Mouse (Mus musculus): Measurements from ENCODE around the gene Apeh. TPM values are rescaled to one million over a fixed set of nuclear protein-coding genes. Genes with fewer than 3 reads are reported as not detected.

Gene Apeh
- polyA plus RNA-seq, 1 experiment from 2014 or later = 195 TPM

- no peak for ATAC-seq (ENCODE audit: low read depth)
- Histone ChIP-seq H3K4me3 (replicated peaks) (peak overlapping the region; percentile 77), H3K4me1 (replicated peaks) (peaks cover 74% of the 10 kb centered on the region), H3K9me3 (replicated peaks) (no peaks in the 10 kb centered on the region), H3K27ac (peak overlapping the region; percentile 83), H3K27me3 (no peaks in the 10 kb centered on the region), H3K9ac (peak overlapping the region; percentile 86), H3K4me2 (peak overlapping the region; percentile 83), H3K36me3 (peaks cover 72% of the 10 kb centered on the region)
- no peak for DNase-seq
- WGBS (ENCODE audit: insufficient replicate concordance) = 35% methylated on average over 15 of the region's 15 CpGs
Measured at GRCm38 (mm10) chr9:108049561-108050251, 44.7 kb downstream of the Apeh start.

- peak; percentile 96 for DNase-seq
- WGBS (ENCODE audit: insufficient replicate concordance) = under 1% methylated on average over 37 of the region's 39 CpGs
- H3K4me2 ChIP-seq = peak within 1 kb of the TSS; percentile 83
- H3K4me1 ChIP-seq (replicated peaks) = peaks cover 67% of the 10 kb centered on the region
- H3K4me3 ChIP-seq (replicated peaks) = peak within 1 kb of the TSS; percentile 77
- peak within 1 kb of the TSS; percentile 86 for H3K9ac ChIP-seq
- peak; percentile 92 for ATAC-seq (ENCODE audit: low read depth)
- peaks cover 69% of the 10 kb centered on the region for H3K36me3 ChIP-seq
- H3K9me3 ChIP-seq (replicated peaks) = no peaks in the 10 kb centered on the region
- no peaks in the 10 kb centered on the region for H3K27me3 ChIP-seq
- peak within 1 kb of the TSS; percentile 88 for H3K27ac ChIP-seq
Measured at GRCm38 (mm10) chr9:108049016-108049455, 45.4 kb downstream of the Apeh start, which contains the start of gene Gmppb. Gmppb (plus strand) TSS chr9:108049242.

GRCm38 (mm10) chr9:108048566-108048955, 45.8 kb downstream of the Apeh start:
- peak; percentile 45 for DNase-seq
- peak; percentile 4 for ATAC-seq (ENCODE audit: low read depth)
- H3K4me1 ChIP-seq (replicated peaks) = peaks cover 62% of the 10 kb centered on the region
- 2% methylated on average over 19 of the region's 19 CpGs for whole genome bisulfite sequencing (ENCODE audit: insufficient replicate concordance)
- H3K4me2 ChIP-seq = peak overlapping the region; percentile 83
- H3K36me3 ChIP-seq = peaks cover 67% of the 10 kb centered on the region
- no peaks in the 10 kb centered on the region for H3K27me3 ChIP-seq
- peak overlapping the region; percentile 70 for H3K9ac ChIP-seq
- no peaks in the 10 kb centered on the region for H3K9me3 ChIP-seq (replicated peaks)
- peak overlapping the region; percentile 88 for H3K27ac ChIP-seq
- H3K4me3 ChIP-seq (replicated peaks) = peak overlapping the region; percentile 77

- peaks cover 66% of the 10 kb centered on the region for H3K36me3 ChIP-seq
- ATAC-seq (ENCODE audit: low read depth) (peak; percentile 16; the same call in 1 of the 2 replicates), DNase-seq (peak; percentile 51)
- peaks cover 55% of the 10 kb centered on the region for H3K4me1 ChIP-seq (replicated peaks)
- no peaks in the 10 kb centered on the region for H3K27me3 ChIP-seq
- WGBS (ENCODE audit: insufficient replicate concordance) = 37% methylated on average over 17 of the region's 17 CpGs
- H3K9me3 ChIP-seq (replicated peaks) = no peaks in the 10 kb centered on the region
- H3K9ac ChIP-seq = peak overlapping the region; percentile 70
- peak overlapping the region; percentile 88 for H3K27ac ChIP-seq
- H3K4me2 ChIP-seq = peak overlapping the region; percentile 83
- peak overlapping the region; percentile 77 for H3K4me3 ChIP-seq (replicated peaks)
Measured at GRCm38 (mm10) chr9:108047601-108048565, 46.5 kb downstream of the Apeh start.

- H3K27ac ChIP-seq = peak overlapping the region; percentile 88; the same call in 1 of the 2 replicates
- H3K4me1 ChIP-seq (replicated peaks) = peaks cover 46% of the 10 kb centered on the region
- WGBS (ENCODE audit: insufficient replicate concordance) = 82% methylated on average over 4 of the region's 4 CpGs
- no peak for ATAC-seq (ENCODE audit: low read depth)
- peaks cover 70% of the 10 kb centered on the region for H3K36me3 ChIP-seq
- H3K27me3 ChIP-seq = no peaks in the 10 kb centered on the region
- no peak overlapping the region for H3K4me2 ChIP-seq
- no peaks in the 10 kb centered on the region for H3K9me3 ChIP-seq (replicated peaks)
- DNase-seq = no peak
- no peak overlapping the region for H3K4me3 ChIP-seq (replicated peaks)
- peak overlapping the region; percentile 70; the same call in 1 of the 2 replicates for H3K9ac ChIP-seq
Measured at GRCm38 (mm10) chr9:108046582-108046981, 47.8 kb downstream of the Apeh start.

GRCm38 (mm10) chr9:108044751-108045492, 49.5 kb downstream of the Apeh start:
- Histone ChIP-seq H3K4me1 (replicated peaks) (peaks cover 37% of the 10 kb centered on the region), H3K4me2 (no peak overlapping the region), H3K9ac (no peak overlapping the region), H3K9me3 (replicated peaks) (no peaks in the 10 kb centered on the region), H3K36me3 (peaks cover 67% of the 10 kb centered on the region), H3K4me3 (replicated peaks) (no peak overlapping the region), H3K27ac (no peak overlapping the region), H3K27me3 (no peaks in the 10 kb centered on the region)
- 91% methylated on average over 8 of the region's 8 CpGs for WGBS (ENCODE audit: insufficient replicate concordance)
- DNase-seq = no peak
- no peak for ATAC-seq (ENCODE audit: low read depth)

Small RNA genes within 50 kb of the gene (microRNA-seq; reads per million reads assigned to microRNA genes)
- gene Gm47303 (not detected), gene Mir7088 (1.5 reads per million)

Other genes with a start within 250 kb of the Apeh start
- gene Rbm6, start 221.4 kb downstream of the Apeh start, polyA plus RNA-seq (2015; fragmentation: Nextera tagmentation; extraction: Ambion mirVana) = 30.4 and 36.2 TPM in 2 replicates
- gene Mon1a, start 206.5 kb downstream of the Apeh start, polyA plus RNA-seq (2015; fragmentation: Nextera tagmentation; extraction: Ambion mirVana) = 5.6 and 5.8 TPM in 2 replicates
- 0.68 and 0.71 TPM in 2 replicates for gene Mst1r, start 187.7 kb downstream of the Apeh start, polyA plus RNA-seq (2015; fragmentation: Nextera tagmentation; extraction: Ambion mirVana)
- gene Actl11, start 166.1 kb downstream of the Apeh start, polyA plus RNA-seq (2015; fragmentation: Nextera tagmentation; extraction: Ambion mirVana) = not detected in 2 replicates
- 0.13 and 0.28 TPM in 2 replicates for gene Camkv, start 158.9 kb downstream of the Apeh start, polyA plus RNA-seq (2015; fragmentation: Nextera tagmentation; extraction: Ambion mirVana)
- 17.3 and 18.9 TPM in 2 replicates for gene Traip, start 144.5 kb downstream of the Apeh start, polyA plus RNA-seq (2015; fragmentation: Nextera tagmentation; extraction: Ambion mirVana)
- 56.5 and 56.9 TPM in 2 replicates for gene Uba7, start 119.1 kb downstream of the Apeh start, polyA plus RNA-seq (2015; fragmentation: Nextera tagmentation; extraction: Ambion mirVana)
- 0.53 and 0.56 TPM in 2 replicates for gene Gm20661, start 111.5 kb downstream of the Apeh start, polyA plus RNA-seq (2015; fragmentation: Nextera tagmentation; extraction: Ambion mirVana)
- gene Inka1, start 108.7 kb downstream of the Apeh start, polyA plus RNA-seq (2015; fragmentation: Nextera tagmentation; extraction: Ambion mirVana) = 55.7 and 60.5 TPM in 2 replicates
- gene Cdhr4, start 102.1 kb downstream of the Apeh start, polyA plus RNA-seq (2015; fragmentation: Nextera tagmentation; extraction: Ambion mirVana) = 1.1 and 1.2 TPM in 2 replicates
- 0.44 and 0.48 TPM in 2 replicates for gene Gm20662, start 98.3 kb downstream of the Apeh start, polyA plus RNA-seq (2015; fragmentation: Nextera tagmentation; extraction: Ambion mirVana)
- 29.3 and 30.9 TPM in 2 replicates for gene Ip6k1, start 92.1 kb downstream of the Apeh start, polyA plus RNA-seq (2015; fragmentation: Nextera tagmentation; extraction: Ambion mirVana)
- 21.0 TPM in 2 replicates for gene Gmppb, start 45.4 kb downstream of the Apeh start, polyA plus RNA-seq (2015; fragmentation: Nextera tagmentation; extraction: Ambion mirVana)
- 1.2 and 1.4 TPM in 2 replicates for gene Amigo3, start 41.4 kb downstream of the Apeh start, polyA plus RNA-seq (2015; fragmentation: Nextera tagmentation; extraction: Ambion mirVana)
- gene Mst1, start 14.2 kb downstream of the Apeh start, polyA plus RNA-seq (2015; fragmentation: Nextera tagmentation; extraction: Ambion mirVana) = 15.5 and 18.6 TPM in 2 replicates
- 80.8 and 88.0 TPM in 2 replicates for gene Rnf123, start 11.3 kb downstream of the Apeh start, polyA plus RNA-seq (2015; fragmentation: Nextera tagmentation; extraction: Ambion mirVana)
- gene Bsn, start 95.8 kb upstream of the Apeh start, polyA plus RNA-seq (2015; fragmentation: Nextera tagmentation; extraction: Ambion mirVana) = 2.3 and 2.5 TPM in 2 replicates
- gene Dag1, start 169.4 kb upstream of the Apeh start, polyA plus RNA-seq (2015; fragmentation: Nextera tagmentation; extraction: Ambion mirVana) = 12.7 and 17.8 TPM in 2 replicates
- 4.7 and 5.6 TPM in 2 replicates for gene Nicn1, start 195.8 kb upstream of the Apeh start, polyA plus RNA-seq (2015; fragmentation: Nextera tagmentation; extraction: Ambion mirVana)
- gene Amt, start 202.2 kb upstream of the Apeh start, polyA plus RNA-seq (2015; fragmentation: Nextera tagmentation; extraction: Ambion mirVana) = 14.0 and 14.1 TPM in 2 replicates
- 235 and 296 TPM in 2 replicates for gene Rhoa, start 211.5 kb upstream of the Apeh start, polyA plus RNA-seq (2015; fragmentation: Nextera tagmentation; extraction: Ambion mirVana)
- 12.7 TPM in 2 replicates for gene Tcta, start 211.6 kb upstream of the Apeh start, polyA plus RNA-seq (2015; fragmentation: Nextera tagmentation; extraction: Ambion mirVana)
- 6,829 and 6,884 TPM in 2 replicates for gene Gpx1, start 244.3 kb upstream of the Apeh start, polyA plus RNA-seq (2015; fragmentation: Nextera tagmentation; extraction: Ambion mirVana)